Mouse (Mus musculus): Measurements from ENCODE around the gene Gm436. TPM values are rescaled to one million over a fixed set of nuclear protein-coding genes. Genes with fewer than 3 reads are reported as not detected.

Gm436 gene
- not detected in 4 replicates for total RNA-seq (2023)

GRCm38 (mm10) chr4:144686268-144686667, at the start of gene Gm436:
TSS of gene Gm436 (minus strand) at chr4:144686368.

GRCm38 (mm10) chr4:144721304-144721703, 35.1 kb upstream of the Gm436 start, which contains the start of gene Gm13178:
TSS of gene Gm13178 (minus strand) at chr4:144721404.

Other genes with a start within 250 kb of the Gm436 start
- not detected in 4 replicates for gene 1700012P22Rik, start 247.6 kb downstream of the Gm436 start, total RNA-seq (2023)
- not detected in 4 replicates for gene Gm9944, start 233.1 kb downstream of the Gm436 start, total RNA-seq (2023)
- gene Aadacl3, start 222.6 kb downstream of the Gm436 start, total RNA-seq (2023) = not detected in 4 replicates
- not detected in 4 replicates for gene 9430007A20Rik, start 166.5 kb downstream of the Gm436 start, total RNA-seq (2023)
- gene Gm13124, start 121.2 kb downstream of the Gm436 start, total RNA-seq (2023) = not detected in 4 replicates
- gene Aadacl4, start 72.7 kb downstream of the Gm436 start, total RNA-seq (2023) = not detected in 4 replicates
- not detected in 4 replicates for gene Gm13178, start 35.0 kb upstream of the Gm436 start, total RNA-seq (2023)
- not detected in 4 replicates for gene Gm438, start 100.2 kb upstream of the Gm436 start, total RNA-seq (2023)
- 4.0 to 8.0 TPM (median 6.3 TPM) in 4 replicates for gene Dhrs3, start 206.5 kb upstream of the Gm436 start, total RNA-seq (2023)